Mouse (Mus musculus): ENCODE results near the gene Sik2.

GRCm38 (mm10) chr9:50850271-50850670 is 158.6 kb downstream of the Sik2 start:
- TF ChIP-seq USF1 (IDR thresholded peaks at IDR 0.05; ENCODE audit: low read depth) (no peak), MYOG (IDR thresholded peaks at IDR 0.05; ENCODE audit: control insufficient read depth in 1 of 3, insufficient read depth in 1 of 3, insufficient read length in 2 of 3, low read depth in 2 of 3) (no peak), REST (IDR thresholded peaks at IDR 0.05; ENCODE audit: insufficient read depth, insufficient read length) (no peak), MAX (IDR thresholded peaks at IDR 0.05; ENCODE audit: low read depth) (no peak), POLR2A (IDR thresholded peaks at IDR 0.05; ENCODE audit: insufficient read length, low read depth) (no peak), TCF12 (IDR thresholded peaks at IDR 0.05; ENCODE audit: insufficient read depth, poor library complexity, severe bottlenecking) (no peak), TCF3 (IDR thresholded peaks at IDR 0.05; ENCODE audit: insufficient read length, low read depth) (no peak), MYOD1 (IDR thresholded peaks at IDR 0.05; ENCODE audit: control insufficient read depth in 1 of 3, insufficient read length in 2 of 3, low read depth in 2 of 3) (no peak), SRF (IDR thresholded peaks at IDR 0.05; ENCODE audit: control insufficient read depth, insufficient read length, low read depth) (no peak), POLR2AphosphoS2 (IDR thresholded peaks at IDR 0.05; ENCODE audit: insufficient read length, low read depth) (no peak)
